Mouse (Mus musculus): ENCODE measurements around the gene Cnn1. TPM values are rescaled to one million over a fixed set of nuclear protein-coding genes. Genes with fewer than 3 reads are reported as not detected.

Cnn1 gene
- polyA plus RNA-seq, 1 experiment from 2014 or later, result 1.3 TPM

GRCm38 (mm10) chr9:22117754-22118456 is 18.9 kb downstream of the Cnn1 start:
- DNase-seq (ENCODE audit: low spot score), result peak; percentile 30

GRCm38 (mm10) chr9:22119543-22119942 is 20.5 kb downstream of the Cnn1 start:
- Histone ChIP-seq H3K36me3 (replicated peaks) (peaks cover 5% of the 10 kb centered on the region; the same call in 1 of the 2 replicates), H3K27me3 (replicated peaks; ENCODE audit: low read depth, poor library complexity, severe bottlenecking) (0 out of 2 replicates have a peak, but pooled peaks cover 4% of the 10 kb centered on the region), H3K4me3 (no peak overlapping the region), H3K9me3 (no peaks in the 10 kb centered on the region), H3K27ac (replicated peaks) (no peak overlapping the region), H3K4me1 (peaks cover 19% of the 10 kb centered on the region)
- WGBS, result 91% methylated on average over 4 of the region's 4 CpGs
- no peak for DNase-seq (ENCODE audit: low spot score)

More at GRCm38 (mm10) chr9:22117754-22118456, 18.9 kb downstream of the Cnn1 start:
- Histone ChIP-seq H3K9me3 (no peaks in the 10 kb centered on the region), H3K27me3 (replicated peaks; ENCODE audit: low read depth, poor library complexity, severe bottlenecking) (0 out of 2 replicates have a peak, but pooled peaks cover 4% of the 10 kb centered on the region), H3K36me3 (replicated peaks) (peaks cover 21% of the 10 kb centered on the region), H3K27ac (replicated peaks) (peak overlapping the region; percentile 92; the same call in 1 of the 2 replicates), H3K4me1 (peaks cover 19% of the 10 kb centered on the region), H3K4me3 (peak overlapping the region; percentile 95)
- WGBS, result 45% methylated on average over 10 of the region's 10 CpGs

- Histone ChIP-seq H3K36me3 (replicated peaks) (no peaks in the 10 kb centered on the region), H3K27me3 (replicated peaks; ENCODE audit: low read depth, poor library complexity, severe bottlenecking) (0 out of 2 replicates have a peak, but pooled peaks cover 4% of the 10 kb centered on the region), H3K4me3 (no peak overlapping the region), H3K4me1 (peaks cover 8% of the 10 kb centered on the region), H3K9me3 (no peaks in the 10 kb centered on the region), H3K27ac (replicated peaks) (no peak overlapping the region)
- DNase-seq (ENCODE audit: low spot score), result no peak
Observed at GRCm38 (mm10) chr9:22121545-22121944, 22.5 kb downstream of the Cnn1 start.

- Histone ChIP-seq H3K27ac (replicated peaks) (no peak overlapping the region), H3K4me3 (no peak overlapping the region), H3K9me3 (no peaks in the 10 kb centered on the region), H3K27me3 (replicated peaks; ENCODE audit: low read depth, poor library complexity, severe bottlenecking) (0 out of 2 replicates have a peak, but pooled peaks cover 4% of the 10 kb centered on the region), H3K4me1 (peaks cover 7% of the 10 kb centered on the region), H3K36me3 (replicated peaks) (no peaks in the 10 kb centered on the region)
- WGBS, result 88% methylated on average over 3 of the region's 3 CpGs
- DNase-seq (ENCODE audit: low spot score), result no peak
Observed at GRCm38 (mm10) chr9:22122005-22122404, 23.0 kb downstream of the Cnn1 start.

GRCm38 (mm10) chr9:22123069-22123609 is 24.1 kb downstream of the Cnn1 start:
- no peak for DNase-seq (ENCODE audit: low spot score)
- H3K4me3 ChIP-seq, result no peak overlapping the region

GRCm38 (mm10) chr9:22124169-22124568 is 25.2 kb downstream of the Cnn1 start:
- DNase-seq (ENCODE audit: low spot score), result no peak
- 84% methylated on average over 3 of the region's 3 CpGs for WGBS
- Histone ChIP-seq H3K9me3 (no peaks in the 10 kb centered on the region), H3K4me1 (no peaks in the 10 kb centered on the region), H3K27me3 (replicated peaks; ENCODE audit: low read depth, poor library complexity, severe bottlenecking) (peaks cover 10% of the 10 kb centered on the region), H3K36me3 (replicated peaks) (no peaks in the 10 kb centered on the region), H3K4me3 (no peak overlapping the region), H3K27ac (replicated peaks) (no peak overlapping the region)

More at GRCm38 (mm10) chr9:22123069-22123609, 24.1 kb downstream of the Cnn1 start:
- 87% methylated on average over 7 of the region's 7 CpGs for WGBS
- Histone ChIP-seq H3K27ac (replicated peaks) (no peak overlapping the region), H3K36me3 (replicated peaks) (no peaks in the 10 kb centered on the region), H3K9me3 (no peaks in the 10 kb centered on the region), H3K27me3 (replicated peaks; ENCODE audit: low read depth, poor library complexity, severe bottlenecking) (peaks cover 4% of the 10 kb centered on the region; the same call in 1 of the 2 replicates), H3K4me1 (no peaks in the 10 kb centered on the region)

- no peaks in the 10 kb centered on the region for H3K36me3 ChIP-seq (replicated peaks)
- no peak overlapping the region for H3K27ac ChIP-seq (replicated peaks)
- 88% methylated on average over 15 of the region's 15 CpGs for WGBS
- no peaks in the 10 kb centered on the region for H3K4me1 ChIP-seq
- DNase-seq (ENCODE audit: low spot score), result no peak
- no peaks in the 10 kb centered on the region for H3K9me3 ChIP-seq
- no peak overlapping the region for H3K4me3 ChIP-seq
- H3K27me3 ChIP-seq (replicated peaks; ENCODE audit: low read depth, poor library complexity, severe bottlenecking), result peaks cover 23% of the 10 kb centered on the region
Observed at GRCm38 (mm10) chr9:22125246-22126027, 26.4 kb downstream of the Cnn1 start.

GRCm38 (mm10) chr9:22131226-22131981 is 32.4 kb downstream of the Cnn1 start:
- Histone ChIP-seq H3K36me3 (replicated peaks) (no peaks in the 10 kb centered on the region), H3K4me3 (peak overlapping the region; percentile 52), H3K27me3 (replicated peaks; ENCODE audit: low read depth, poor library complexity, severe bottlenecking) (peaks cover 63% of the 10 kb centered on the region), H3K9me3 (no peaks in the 10 kb centered on the region), H3K4me1 (peaks cover 14% of the 10 kb centered on the region), H3K27ac (replicated peaks) (peak overlapping the region; percentile 19)
- DNase-seq (ENCODE audit: low spot score), result peak; percentile 64
- WGBS, result under 1% methylated on average over 35 of the region's 35 CpGs

GRCm38 (mm10) chr9:22132220-22132619 is 33.2 kb downstream of the Cnn1 start:
- no peaks in the 10 kb centered on the region for H3K9me3 ChIP-seq
- DNase-seq (ENCODE audit: low spot score), result no peak
- WGBS, result 43% methylated on average over 11 of the region's 11 CpGs
- H3K4me1 ChIP-seq, result peaks cover 21% of the 10 kb centered on the region
- H3K27ac ChIP-seq (replicated peaks), result 0 out of 2 replicates have a peak overlapping the region, but pooled peaks have one; percentile 19
- H3K27me3 ChIP-seq (replicated peaks; ENCODE audit: low read depth, poor library complexity, severe bottlenecking), result peaks cover 71% of the 10 kb centered on the region
- H3K36me3 ChIP-seq (replicated peaks), result no peaks in the 10 kb centered on the region
- H3K4me3 ChIP-seq, result peak overlapping the region; percentile 52

- DNase-seq (ENCODE audit: low spot score), result no peak
Observed at GRCm38 (mm10) chr9:22134246-22134890, 35.4 kb downstream of the Cnn1 start.

GRCm38 (mm10) chr9:22134988-22135643 is 36.1 kb downstream of the Cnn1 start:
- Histone ChIP-seq H3K4me3 (peak overlapping the region; percentile 6; the same call in 1 of the 2 replicates), H3K36me3 (replicated peaks) (no peaks in the 10 kb centered on the region), H3K27ac (replicated peaks) (no peak overlapping the region), H3K27me3 (replicated peaks; ENCODE audit: low read depth, poor library complexity, severe bottlenecking) (peaks cover 62% of the 10 kb centered on the region), H3K4me1 (peaks cover 27% of the 10 kb centered on the region), H3K9me3 (peaks cover 3% of the 10 kb centered on the region; the same call in 1 of the 2 replicates)
- DNase-seq (ENCODE audit: low spot score), result no peak
- 81% methylated on average over 9 of the region's 9 CpGs for WGBS

More at GRCm38 (mm10) chr9:22134246-22134890, 35.4 kb downstream of the Cnn1 start:
- Histone ChIP-seq H3K4me3 (peak overlapping the region; percentile 6; the same call in 1 of the 2 replicates), H3K27ac (replicated peaks) (peak overlapping the region; percentile 58; the same call in 1 of the 2 replicates), H3K9me3 (no peaks in the 10 kb centered on the region), H3K27me3 (replicated peaks; ENCODE audit: low read depth, poor library complexity, severe bottlenecking) (peaks cover 70% of the 10 kb centered on the region), H3K4me1 (peaks cover 27% of the 10 kb centered on the region), H3K36me3 (replicated peaks) (no peaks in the 10 kb centered on the region)
- WGBS, result 83% methylated on average over 7 of the region's 7 CpGs
